Mouse (Mus musculus): Measurements from ENCODE around the gene Tacr1.

- no peak for TF ChIP-seq CTCF (IDR thresholded peaks at IDR 0.05 in 2 of 3, conservative IDR thresholded peaks at IDR 0.05 in 1 of 3; ENCODE audit: control insufficient read depth in 1 of 3, insufficient read depth in 1 of 3, low read depth in 2 of 3, low read length in 3 of 3, poor library complexity in 1 of 3, severe bottlenecking in 1 of 3)
- no peak for TF ChIP-seq CHD2 (IDR thresholded peaks at IDR 0.05; ENCODE audit: low read length)
- no peak for TF ChIP-seq POLR2A (IDR thresholded peaks at IDR 0.05; ENCODE audit: control insufficient read depth in 1 of 2, insufficient read depth in 1 of 2, low read depth in 1 of 2, low read length in 2 of 2, poor library complexity in 1 of 2)
- TF ChIP-seq USF1 (IDR thresholded peaks at IDR 0.05; ENCODE audit: low read depth, low read length): no peak
- TF ChIP-seq MAFK (IDR thresholded peaks at IDR 0.05; ENCODE audit: borderline replicate concordance, low read depth, low read length): no peak
- TF ChIP-seq EP300 (IDR thresholded peaks at IDR 0.05; ENCODE audit: low read depth in 1 of 2, low read length in 2 of 2): no peak
- no peak for TF ChIP-seq RAD21 (IDR thresholded peaks at IDR 0.05; ENCODE audit: low read depth, low read length)
- TF ChIP-seq E2F4 (IDR thresholded peaks at IDR 0.05; ENCODE audit: borderline replicate concordance, low read depth, low read length): no peak
- TF ChIP-seq USF2 (IDR thresholded peaks at IDR 0.05; ENCODE audit: borderline replicate concordance in 1 of 2, insufficient read depth in 1 of 2, low read depth in 1 of 2, low read length in 2 of 2): no peak
- TF ChIP-seq MYB (IDR thresholded peaks at IDR 0.05; ENCODE audit: low read depth, low read length): no peak
Observed at GRCm38 (mm10) chr6:82494481-82494880, 92.3 kb downstream of the Tacr1 start.

Measured in MEL (cell line).